Mouse (Mus musculus) G1E (cell line): ENCODE data around the gene Peli2.

Experiments used
- CTCF ChIP-seq: IDR thresholded peaks from 2 replicates; pipeline ENCODE4 v1.5.1; 2012; ENCODE audit warnings: low read depth, low read length, inconsistent platforms, mixed read lengths
- GATA1 ChIP-seq: IDR thresholded peaks from 2 replicates; pipeline ENCODE4 v1.6.1; 2012; ENCODE audit warnings: borderline replicate concordance, low read length, inconsistent platforms, mixed read lengths
- POLR2AphosphoS5 ChIP-seq: IDR thresholded peaks from 2 replicates; pipeline ENCODE4 v1.6.1; 2012; ENCODE audit warnings: low read depth, low read length, inconsistent platforms; ENCODE audit not compliant: insufficient replicate concordance
- TAL1 ChIP-seq: conservative IDR thresholded peaks from 2 replicates; pipeline ENCODE4 v1.6.1; 2012; ENCODE audit warnings: low read depth, low read length, inconsistent platforms, mixed read lengths

DNA sequence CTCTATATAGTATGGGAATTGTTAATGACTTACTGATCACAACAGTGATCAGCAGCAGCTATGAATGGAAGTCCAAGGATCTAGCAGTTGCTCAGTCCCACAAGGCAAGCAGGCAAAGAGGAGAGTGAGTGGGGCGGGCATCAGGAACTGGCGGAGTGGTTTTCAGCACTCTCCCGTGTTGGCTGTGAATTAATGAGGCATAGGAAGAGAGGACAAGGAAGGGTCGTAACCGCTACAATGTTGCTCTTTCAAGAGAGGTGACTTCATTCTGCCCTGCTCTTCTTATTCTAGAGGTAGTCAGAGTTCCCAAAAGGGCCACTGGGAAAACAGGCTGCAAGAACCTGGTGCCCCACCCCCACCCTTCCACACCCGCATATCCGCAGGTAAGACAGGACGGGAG, 90.9 kb downstream of the Peli2 start:
- TF ChIP-seq TAL1 (no peak), CTCF (no peak), GATA1 (no peak), POLR2AphosphoS5 (no peak)
